Mouse (Mus musculus) adrenal gland, adult 18-20 months (tissue): ENCODE data around the gene Fam178b. TPM values are rescaled to one million over a fixed set of nuclear protein-coding genes. Genes with fewer than 3 reads are reported as not detected.

Experiments
- DNase-seq, 2 experiments: peaks; one replicate each; pipeline ENCODE4 v3.0.0; 2021 to 2022; ENCODE audit warnings: low spot score in 2 of 2
- microRNA-seq, 2 experiments: library from miRNA; unstranded; fragments of <30 nt; microRNA quantifications; one replicate each; pipeline ENCODE4 v1.2.0; 2021; ENCODE audit warnings: borderline number of aligned reads in 2 of 2
- total RNA-seq, 2 experiments: library from RNA; stranded (reverse); gene quantifications; 1 replicate in 1 of 2; 2 replicates in 1 of 2; pipeline ENCODE4 v1.2.3; 2021

Gene Fam178b
- total RNA-seq, 2 experiments from 2014 or later = 1.0 TPM; not detected in 1

DNA sequence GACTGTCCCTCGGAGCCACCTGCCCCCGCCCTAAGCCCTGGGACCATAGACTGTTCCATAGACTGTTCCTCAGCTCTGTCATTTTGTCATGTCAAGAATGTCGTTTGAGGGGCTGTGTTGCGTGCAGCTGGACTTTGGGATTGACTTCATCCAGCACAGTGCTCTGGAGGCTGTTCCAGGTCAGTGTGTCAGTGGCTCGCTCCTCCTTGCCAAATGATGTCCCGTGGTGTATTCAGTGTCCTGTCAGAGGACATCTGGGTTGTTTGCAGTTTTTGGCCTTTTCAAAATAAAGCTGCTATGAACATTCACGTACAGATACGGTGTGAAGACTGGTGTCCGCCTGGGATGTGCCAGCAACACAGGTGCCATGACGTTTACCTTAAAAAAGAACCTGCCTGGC, 156.1 kb downstream of the Fam178b start:
- no peak for DNase-seq

GRCm38 (mm10) chr1:36525774-36526173, 157.2 kb downstream of the Fam178b start:
- no peak for DNase-seq

DNA sequence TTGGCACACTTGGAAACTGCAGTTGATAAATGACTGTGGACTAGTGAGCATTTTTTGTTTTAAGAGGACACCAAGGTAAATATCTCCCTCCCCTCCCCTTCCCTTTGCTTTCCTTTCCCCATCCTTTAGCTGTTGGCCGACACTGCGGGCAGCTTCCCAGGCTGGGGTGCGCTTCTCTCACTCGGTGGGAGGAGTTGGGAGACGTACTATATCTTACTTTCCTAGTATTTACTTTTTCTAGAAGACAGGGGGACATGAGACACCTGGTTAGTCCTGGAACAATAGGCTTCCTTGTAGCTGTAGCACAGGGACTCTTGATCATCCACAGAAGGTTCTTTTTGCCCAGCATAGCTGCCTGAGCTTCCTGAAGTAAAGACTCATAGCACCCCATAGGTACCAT, 158.9 kb downstream of the Fam178b start:
- no peak for DNase-seq

DNA sequence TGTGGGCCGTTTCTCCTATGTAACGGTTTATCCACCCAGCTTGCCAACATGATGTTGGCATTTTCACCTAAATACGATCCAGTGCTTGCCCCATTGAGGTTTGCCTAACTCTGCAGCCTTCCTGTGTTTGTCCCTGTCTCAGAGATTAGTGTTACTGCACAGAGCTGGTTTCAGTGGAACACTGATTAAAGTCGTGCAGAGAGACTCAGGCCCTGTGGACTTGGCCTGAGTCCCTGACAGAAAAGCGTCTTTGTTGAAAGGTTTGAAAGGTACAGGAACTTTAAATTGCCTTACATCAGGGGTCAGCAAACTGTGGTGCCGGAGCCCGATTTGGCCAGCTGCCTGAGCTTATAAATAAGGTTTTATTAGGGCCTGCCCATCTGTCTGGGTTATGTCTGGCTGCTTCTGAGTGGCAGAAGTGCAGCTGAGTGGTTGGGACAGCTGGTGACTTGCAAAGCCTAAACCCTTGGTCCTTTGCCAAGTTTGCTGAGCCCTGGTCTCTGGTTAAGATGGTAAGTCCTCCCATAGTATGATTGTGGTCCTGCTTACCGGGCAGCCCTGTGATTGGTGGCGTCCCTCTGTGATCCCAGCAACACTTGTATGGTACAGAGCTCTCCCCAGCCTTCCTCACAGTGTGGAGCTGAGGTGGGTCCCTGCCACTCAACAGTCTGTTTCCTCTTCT, 159.5 kb downstream of the Fam178b start:
- no peak for DNase-seq

DNA sequence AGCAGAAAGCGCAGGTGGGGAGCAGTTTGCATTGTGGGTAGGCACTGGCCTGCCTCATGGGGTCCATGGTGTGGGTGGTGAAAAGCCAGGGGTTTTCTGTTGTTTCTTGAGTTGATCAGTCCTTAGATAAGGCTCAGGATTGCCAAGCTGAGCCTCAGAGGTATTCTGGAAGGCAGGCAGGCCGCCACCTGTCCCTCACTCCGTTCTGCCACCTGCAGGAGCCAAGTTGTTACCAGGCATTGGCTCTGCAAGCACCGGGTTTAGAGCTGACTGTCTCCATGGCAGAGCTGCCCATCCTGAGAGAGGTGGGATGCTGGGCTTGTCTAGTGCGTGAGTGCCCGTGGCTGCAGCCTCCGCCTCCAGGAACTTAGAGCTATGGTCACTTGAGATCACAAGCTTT, 160.8 kb downstream of the Fam178b start:
- no peak for DNase-seq

GRCm38 (mm10) chr1:36519626-36520025, 163.4 kb downstream of the Fam178b start:
- DNase-seq = no peak

DNA sequence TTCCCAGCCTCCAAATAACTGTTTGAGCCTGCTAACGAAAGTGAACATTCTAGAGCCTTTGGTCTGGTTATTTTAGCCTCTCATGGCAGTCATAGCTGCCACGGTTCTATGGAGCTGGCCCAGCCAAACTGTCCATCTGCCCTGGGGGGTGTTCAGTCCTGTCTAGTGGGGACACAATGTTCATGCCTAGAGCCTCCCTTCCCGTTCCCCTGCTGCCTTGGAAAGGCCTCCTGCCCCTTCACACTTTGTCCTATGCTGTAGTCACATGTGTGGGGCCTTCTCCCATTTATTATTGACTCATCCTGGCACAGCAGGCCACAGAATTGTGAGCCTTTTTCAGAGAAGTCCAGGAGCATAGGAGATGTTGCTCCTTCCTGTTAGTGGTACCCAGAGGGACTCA, 164.7 kb downstream of the Fam178b start:
- no peak for DNase-seq

- DNase-seq = no peak
Measured at GRCm38 (mm10) chr1:36513718-36514117, 169.3 kb downstream of the Fam178b start.

GRCm38 (mm10) chr1:36513310-36513709, 169.7 kb downstream of the Fam178b start:
- no peak for DNase-seq

- no peak for DNase-seq
Measured at GRCm38 (mm10) chr1:36512966-36513280, 170.1 kb downstream of the Fam178b start.

Small RNA genes lying within 50 kb of the gene (microRNA-seq; reads per million reads assigned to microRNA genes)
- 0 reads per million in 2 experiments for gene Gm24133

Other genes with a start within 250 kb of the Fam178b start
- gene Lman2l, start 237.9 kb downstream of the Fam178b start, total RNA-seq = 10 to 100 TPM; 48.6 to 62.1 TPM
- 1 to 10 TPM; 3.6 to 5.9 TPM for gene Cnnm4, start 211.6 kb downstream of the Fam178b start, total RNA-seq
- gene Cnnm3, start 171.3 kb downstream of the Fam178b start, total RNA-seq = 10 to 100 TPM; 20.8 to 28.9 TPM
- gene Ankrd23, start 146.3 kb downstream of the Fam178b start, total RNA-seq = 10 to 100 TPM; 10.3 to 10.6 TPM
- not detected for gene Gm42417, start 143.8 kb downstream of the Fam178b start, total RNA-seq
- 10 to 100 TPM; 11.0 to 11.1 TPM for gene Ankrd39, start 135.7 kb downstream of the Fam178b start, total RNA-seq
- gene Sema4c, start 124.8 kb downstream of the Fam178b start, total RNA-seq = 10 to 100 TPM; 13.7 to 15.8 TPM
- gene Cox5b, start 8.3 kb upstream of the Fam178b start, total RNA-seq = 1,000 to 10,000 TPM in 1 of 2 experiments, 100 to 1,000 TPM in 1; 940 to 1,277 TPM
- gene 4933424G06Rik, start 27.0 kb upstream of the Fam178b start, total RNA-seq = not detected
- 100 to 1,000 TPM; 113 to 143 TPM for gene Actr1b, start 31.2 kb upstream of the Fam178b start, total RNA-seq
- gene Zap70, start 78.6 kb upstream of the Fam178b start, total RNA-seq = under 1 TPM; 0.66 to 0.77 TPM